17 mouse cellular contexts compared by ENCODE assay signal in genomic region chr13:102600026-102600425, GRCm38 (mm10).
DNase-seq lines count a peak whose midpoint lies in the region; ATAC-seq and TF ChIP-seq lines count a peak whose summit lies in the region.
"Had no signal": no experiment of that assay in that cellular context is flagged by ENCODE, and none has a peak within 500 bp of the region (broad histone marks: within the 10 kb centered on the region; RNA-seq: fewer than 3 reads in every experiment).

No protein-coding gene starts in this region.

- no peaks in the 10 kb centered on the region for H3K9me3 ChIP-seq in intestine, embryonic 14.5 days (ENCODE audit: control insufficient read depth, low read length)
- no peaks in the 10 kb centered on the region for H3K9me3 ChIP-seq in intestine, embryonic 16.5 days (ENCODE audit: control insufficient read depth, low read length)
- no peaks in the 10 kb centered on the region for H3K9me3 ChIP-seq in midbrain, embryonic 13.5 days
- H3K9me3 ChIP-seq in midbrain, postnatal 0 days (ENCODE audit: low read length), result no peaks in the 10 kb centered on the region
- H3K9me3 ChIP-seq: embryonic facial prominence, embryonic 12.5 days; forebrain, embryonic 13.5 days; midbrain, embryonic 15.5 days; stomach, embryonic 15.5 days had no signal

- no peak overlapping the region for H3K4me3 ChIP-seq in gastrocnemius, adult 2 months
- no peak overlapping the region for H3K4me3 ChIP-seq in intestine, embryonic 14.5 days (ENCODE audit: low read depth, low read length)
- no peak overlapping the region for H3K4me3 ChIP-seq in intestine, embryonic 16.5 days (ENCODE audit: low read length)
- no peak overlapping the region for H3K4me3 ChIP-seq in midbrain, embryonic 13.5 days (replicated peaks)
- H3K4me3 ChIP-seq in midbrain, postnatal 0 days (ENCODE audit: low read depth, low read length), result no peak overlapping the region
- H3K4me3 ChIP-seq: embryonic facial prominence, embryonic 12.5 days; forebrain, embryonic 13.5 days; midbrain, embryonic 15.5 days; stomach, embryonic 15.5 days had no signal

- no peaks in the 10 kb centered on the region for H3K27me3 ChIP-seq in intestine, embryonic 14.5 days (replicated peaks; ENCODE audit: control insufficient read depth, insufficient read depth, low read length)
- no peaks in the 10 kb centered on the region for H3K27me3 ChIP-seq in intestine, embryonic 16.5 days (replicated peaks; ENCODE audit: control insufficient read depth, insufficient read depth, low read length)
- peaks cover 19% of the 10 kb centered on the region; the same call in 1 of the 2 replicates for H3K27me3 ChIP-seq in midbrain, embryonic 13.5 days
- H3K27me3 ChIP-seq in midbrain, postnatal 0 days (ENCODE audit: insufficient read depth, low read length), result no peaks in the 10 kb centered on the region
- H3K27me3 ChIP-seq: embryonic facial prominence, embryonic 12.5 days; forebrain, embryonic 13.5 days; midbrain, embryonic 15.5 days; stomach, embryonic 15.5 days had no signal

- TF ChIP-seq CTCF in gastrocnemius, adult 2 months (IDR thresholded peaks at IDR 0.05), result no peak
- TF ChIP-seq CTCF in midbrain, postnatal 0 days (IDR thresholded peaks at IDR 0.05), result no peak

- H3K4me2 ChIP-seq in intestine, embryonic 14.5 days (ENCODE audit: low read length), result no peak overlapping the region
- no peak overlapping the region for H3K4me2 ChIP-seq in intestine, embryonic 16.5 days (ENCODE audit: low read depth, low read length)
- H3K4me2 ChIP-seq in midbrain, embryonic 13.5 days (replicated peaks), result no peak overlapping the region
- H3K4me2 ChIP-seq in midbrain, postnatal 0 days (ENCODE audit: low read depth, low read length, poor library complexity, severe bottlenecking), result no peak overlapping the region
- H3K4me2 ChIP-seq: embryonic facial prominence, embryonic 12.5 days; forebrain, embryonic 13.5 days; hindbrain, embryonic 14.5 days; midbrain, embryonic 15.5 days; stomach, embryonic 15.5 days had no signal

- H3K27ac ChIP-seq in gastrocnemius, adult 2 months, result peak overlapping the region; percentile 10; the same call in 1 of the 2 replicates
- H3K27ac ChIP-seq in intestine, embryonic 14.5 days (ENCODE audit: low read depth), result 0 out of 2 replicates have a peak overlapping the region, but pooled peaks have one; percentile 14
- no peak overlapping the region for H3K27ac ChIP-seq in intestine, embryonic 16.5 days (ENCODE audit: low read length)
- no peak overlapping the region for H3K27ac ChIP-seq in midbrain, embryonic 13.5 days
- H3K27ac ChIP-seq in midbrain, postnatal 0 days (ENCODE audit: low read depth, low read length), result no peak overlapping the region
- H3K27ac ChIP-seq: embryonic facial prominence, embryonic 12.5 days; forebrain, embryonic 13.5 days; hindbrain, embryonic 14.5 days; kidney, postnatal 0 days; liver, embryonic 14.5 days; midbrain, embryonic 15.5 days; stomach, embryonic 15.5 days had no signal

- intact Hi-C loops in gastrocnemius, adult 2 months (cut with DNase I), result no loop called here
- intact Hi-C loops in gastrocnemius, postnatal 36 days (cut with DNase I), result no loop called here

- no peak overlapping the region for H3K9ac ChIP-seq in intestine, embryonic 14.5 days (ENCODE audit: low read length)
- H3K9ac ChIP-seq in intestine, embryonic 16.5 days (ENCODE audit: low read depth, low read length), result no peak overlapping the region
- no peak overlapping the region for H3K9ac ChIP-seq in midbrain, embryonic 13.5 days (replicated peaks)
- H3K9ac ChIP-seq in midbrain, postnatal 0 days (replicated peaks; ENCODE audit: low read length, poor library complexity, severe bottlenecking), result no peak overlapping the region
- H3K9ac ChIP-seq: embryonic facial prominence, embryonic 12.5 days; forebrain, embryonic 13.5 days; hindbrain, embryonic 14.5 days; liver, embryonic 14.5 days; midbrain, embryonic 15.5 days; stomach, embryonic 15.5 days had no signal

- no peak for ATAC-seq in intestine, embryonic 14.5 days (replicated peaks; ENCODE audit: low FRiP score, low TSS enrichment, low read depth)
- ATAC-seq in intestine, embryonic 16.5 days, result no peak
- 0 out of 2 replicates have a peak, but pooled peaks have one; percentile 43 for ATAC-seq in midbrain, embryonic 13.5 days
- no peak for ATAC-seq in midbrain, postnatal 0 days (ENCODE audit: low FRiP score)
- ATAC-seq in inflammation-experienced regulatory T-cells, adult 6 months, result no peak
- ATAC-seq: forebrain, embryonic 13.5 days; midbrain, embryonic 15.5 days had no signal

- H3K4me1 ChIP-seq in intestine, embryonic 14.5 days (replicated peaks; ENCODE audit: control insufficient read depth, insufficient read depth, low read length), result no peaks in the 10 kb centered on the region
- no peaks in the 10 kb centered on the region for H3K4me1 ChIP-seq in intestine, embryonic 16.5 days (ENCODE audit: control insufficient read depth, insufficient read depth, low read length)
- H3K4me1 ChIP-seq in midbrain, embryonic 13.5 days (replicated peaks), result peaks cover 9% of the 10 kb centered on the region
- no peaks in the 10 kb centered on the region for H3K4me1 ChIP-seq in midbrain, postnatal 0 days (ENCODE audit: insufficient read depth, low read length)
- H3K4me1 ChIP-seq: embryonic facial prominence, embryonic 12.5 days; forebrain, embryonic 13.5 days; stomach, embryonic 15.5 days had no signal

- 71% methylated on average over 4 of the region's 4 CpGs for WGBS in intestine, embryonic 14.5 days
- 69% methylated on average over 4 of the region's 4 CpGs for WGBS in intestine, embryonic 16.5 days
- WGBS in midbrain, embryonic 13.5 days, result 36% methylated on average over 4 of the region's 4 CpGs
- WGBS in midbrain, postnatal 0 days, result 45% methylated on average over 4 of the region's 4 CpGs

- no peaks in the 10 kb centered on the region for H3K36me3 ChIP-seq in intestine, embryonic 14.5 days (ENCODE audit: control insufficient read depth, insufficient read depth, low read length)
- no peaks in the 10 kb centered on the region for H3K36me3 ChIP-seq in intestine, embryonic 16.5 days (ENCODE audit: control insufficient read depth, insufficient read depth, low read length)
- no peaks in the 10 kb centered on the region for H3K36me3 ChIP-seq in midbrain, embryonic 13.5 days
- H3K36me3 ChIP-seq in midbrain, postnatal 0 days (ENCODE audit: insufficient read depth, low read length), result no peaks in the 10 kb centered on the region
- H3K36me3 ChIP-seq: embryonic facial prominence, embryonic 12.5 days; midbrain, embryonic 15.5 days; stomach, embryonic 15.5 days had no signal

- no peak for DNase-seq in gastrocnemius, adult 2 months
- DNase-seq in gastrocnemius, postnatal 36 days, result no peak
- DNase-seq in intestine, embryonic 14.5 days (ENCODE audit: low spot score), result no peak
- DNase-seq in midbrain, postnatal 0 days (ENCODE audit: low spot score), result no peak
- peak; percentile 13 for DNase-seq in retina, embryonic 14.5 days (ENCODE audit: low spot score)
- DNase-seq: cerebellum, postnatal 14 days; thymus, postnatal 36 days had no signal

Comparison
In these comparisons a context has a peak if more than half of its experiments do, and no peak if none do; other contexts are left out.
1. H3K27ac ChIP-seq: peak in gastrocnemius, adult 2 months (single experiment) and intestine, embryonic 14.5 days (single experiment); none in intestine, embryonic 16.5 days (single experiment), midbrain, embryonic 13.5 days (single experiment) and midbrain, postnatal 0 days (single experiment).